Mouse (Mus musculus): ENCODE measurements around the gene Rad51c.
A peak's percentile ranks its signal among the peaks of the same experiment; 100 is the strongest.
"Not testable (repeated sequence)": the region's sequence is repeated elsewhere in the genome, so short reads cannot be mapped to it uniquely, and the experiment has no call there.

The Rad51c gene

DNA sequence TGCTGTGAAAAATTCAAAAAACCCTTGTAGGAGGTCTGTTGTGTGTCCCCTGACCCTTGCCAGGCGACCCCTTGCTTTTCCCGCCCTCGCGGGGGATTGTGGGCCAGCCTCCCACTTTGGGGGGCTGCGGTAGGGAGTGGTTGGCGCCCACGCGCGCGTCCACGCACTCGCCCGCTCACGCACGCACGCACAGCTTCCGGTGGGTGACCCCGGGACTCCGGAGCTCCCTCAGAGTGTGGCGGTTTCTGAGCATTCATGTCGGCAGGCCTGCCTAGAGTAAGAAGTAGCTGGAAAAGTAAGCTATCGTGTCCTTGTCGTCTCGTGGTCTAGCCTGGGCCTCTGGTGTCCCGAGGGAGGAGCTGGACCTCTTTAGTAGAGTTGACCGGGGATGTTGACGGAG lies at the start of gene Rad51c, which contains the start of gene Tex14:
Gene Rad51c (minus strand): TSS at position 79 of the 400 bp plus-strand sequence.
Gene Tex14 (plus strand): TSS at position 190 of the 400 bp plus-strand sequence.
- ATAC-seq (ENCODE audit: insufficient number of reproducible peaks, low FRiP score, low TSS enrichment): no peak

DNA sequence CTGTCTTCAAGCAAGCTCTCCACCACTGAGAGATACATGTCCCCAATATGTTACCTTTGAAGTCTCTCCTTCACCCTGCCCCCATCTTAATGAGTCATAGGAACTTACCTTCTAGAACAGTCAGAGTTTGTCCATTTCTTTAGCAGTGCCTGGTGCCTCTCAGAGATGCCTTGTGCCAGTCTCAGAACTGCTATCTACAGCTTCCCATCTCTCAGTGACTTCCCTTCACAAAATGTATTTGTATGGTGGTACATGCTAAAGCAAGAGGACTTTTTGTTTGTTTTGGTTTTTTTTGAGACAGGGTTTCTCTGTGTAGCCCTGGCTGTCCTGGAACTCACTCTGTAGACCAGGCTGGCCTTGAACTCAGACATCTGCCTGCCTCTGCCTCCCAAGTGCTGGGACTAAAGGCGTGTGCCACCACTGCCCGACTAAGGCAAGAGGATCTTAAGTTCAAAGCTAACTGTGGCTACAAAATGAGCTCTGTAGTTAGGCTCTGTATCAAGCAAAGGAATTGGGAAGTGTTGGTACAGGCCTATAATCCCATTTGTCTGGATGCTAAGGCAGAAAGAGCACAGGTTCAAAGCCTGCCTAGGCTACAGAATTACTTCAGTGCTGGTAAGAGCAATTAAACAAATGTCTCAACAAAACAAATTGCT lies 49.4 kb upstream of the Rad51c start:
- ATAC-seq (ENCODE audit: insufficient number of reproducible peaks, low FRiP score, low TSS enrichment): no peak

DNA sequence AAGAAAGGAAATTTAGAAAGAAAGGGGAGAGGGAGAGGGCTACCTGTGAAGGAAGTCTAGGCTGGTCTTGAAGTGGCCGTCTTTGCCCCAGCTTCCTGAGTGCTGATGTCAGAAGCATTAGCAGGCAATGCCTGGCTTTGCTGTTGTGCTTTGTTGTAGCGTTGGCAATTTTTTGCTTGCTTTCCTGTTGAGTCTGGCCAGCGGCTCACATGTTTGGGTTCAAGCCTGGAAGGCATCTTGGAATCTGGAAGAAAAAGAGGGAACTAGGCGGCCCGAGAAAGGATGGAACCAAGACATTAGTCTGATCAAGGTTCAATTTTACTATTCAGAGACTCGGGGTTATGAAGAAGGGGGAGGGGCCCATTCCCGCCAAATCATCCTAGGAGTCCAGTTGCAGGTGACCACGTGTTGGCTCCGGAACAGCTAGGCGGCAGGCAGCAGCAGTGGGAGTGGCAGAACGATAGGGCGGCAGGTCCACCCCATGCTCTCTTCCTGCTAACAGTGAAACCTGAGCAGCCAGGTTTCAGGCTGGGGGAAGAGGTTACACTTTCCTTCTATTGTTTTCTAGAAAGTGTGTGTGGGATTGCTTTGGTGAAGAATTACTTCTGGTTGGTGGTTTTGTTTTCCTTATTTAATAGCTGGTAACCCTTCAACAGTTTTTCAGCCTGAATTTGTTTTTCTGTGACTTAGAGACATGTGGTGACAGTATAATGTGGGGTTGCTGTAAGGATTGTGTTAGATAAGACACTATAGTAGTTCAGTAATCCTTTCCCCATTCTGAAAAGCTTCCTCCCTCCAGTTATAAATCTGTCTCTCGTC lies 48.7 kb upstream of the Rad51c start:
- ATAC-seq (ENCODE audit: insufficient number of reproducible peaks, low FRiP score, low TSS enrichment): no peak

DNA sequence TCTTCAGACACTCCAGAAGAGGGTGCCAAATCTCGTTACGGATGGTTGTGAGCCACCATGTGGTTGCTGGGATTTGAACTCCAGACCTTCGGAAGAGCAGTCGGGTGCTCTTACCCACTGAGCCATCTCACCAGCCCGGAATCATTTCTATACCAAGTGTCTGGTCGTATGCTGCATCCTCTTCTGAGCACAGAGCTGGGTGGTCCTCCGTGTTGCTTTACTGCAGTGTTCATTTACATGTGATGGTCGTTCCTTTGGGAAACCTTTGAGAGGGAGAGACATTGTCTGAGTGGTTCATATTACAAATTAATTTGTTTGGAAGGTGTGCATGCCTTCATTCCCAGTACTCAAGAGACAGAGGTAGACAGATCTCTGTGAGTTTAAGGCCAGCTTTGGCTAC lies 48.0 kb upstream of the Rad51c start:
- not testable (repeated sequence) for ATAC-seq (ENCODE audit: insufficient number of reproducible peaks, low FRiP score, low TSS enrichment)

DNA sequence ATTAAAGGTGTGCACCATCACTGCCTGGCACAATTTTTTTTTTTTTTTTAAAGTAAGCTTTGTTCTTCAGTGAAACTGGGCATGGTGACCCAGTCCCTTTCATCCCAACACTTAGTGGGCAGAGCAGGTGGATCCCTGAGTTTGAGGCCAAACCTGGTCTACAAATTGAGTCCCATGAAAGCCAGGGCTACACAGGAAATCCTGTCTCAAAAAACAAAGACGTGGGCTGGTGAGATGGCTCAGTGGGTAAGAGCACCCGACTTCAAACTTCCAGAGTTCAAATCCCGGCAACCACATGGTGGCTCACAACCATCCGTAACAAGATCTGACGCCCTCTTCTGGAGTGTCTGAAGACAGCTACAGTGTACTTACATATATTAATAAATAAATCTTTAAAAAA lies 45.1 kb upstream of the Rad51c start:
- ATAC-seq (ENCODE audit: insufficient number of reproducible peaks, low FRiP score, low TSS enrichment): not testable (repeated sequence)

DNA sequence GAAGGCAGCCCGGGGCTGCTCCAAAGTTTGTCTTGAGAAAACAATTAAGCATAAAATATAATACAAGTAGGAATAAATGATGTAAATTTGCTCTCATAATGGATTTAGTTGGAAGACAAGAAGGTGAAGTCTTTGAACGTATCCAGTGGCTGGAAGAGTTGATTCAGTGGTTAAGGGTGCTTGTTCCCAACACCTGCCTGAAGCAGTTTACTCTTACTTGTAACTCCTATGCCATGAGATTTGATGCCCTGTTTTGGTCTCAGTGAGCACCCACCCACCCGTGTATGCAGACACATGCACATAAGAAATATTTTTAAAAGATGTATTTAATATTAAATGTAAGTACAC lies 44.4 kb upstream of the Rad51c start:
- no peak for ATAC-seq (ENCODE audit: insufficient number of reproducible peaks, low FRiP score, low TSS enrichment)

DNA sequence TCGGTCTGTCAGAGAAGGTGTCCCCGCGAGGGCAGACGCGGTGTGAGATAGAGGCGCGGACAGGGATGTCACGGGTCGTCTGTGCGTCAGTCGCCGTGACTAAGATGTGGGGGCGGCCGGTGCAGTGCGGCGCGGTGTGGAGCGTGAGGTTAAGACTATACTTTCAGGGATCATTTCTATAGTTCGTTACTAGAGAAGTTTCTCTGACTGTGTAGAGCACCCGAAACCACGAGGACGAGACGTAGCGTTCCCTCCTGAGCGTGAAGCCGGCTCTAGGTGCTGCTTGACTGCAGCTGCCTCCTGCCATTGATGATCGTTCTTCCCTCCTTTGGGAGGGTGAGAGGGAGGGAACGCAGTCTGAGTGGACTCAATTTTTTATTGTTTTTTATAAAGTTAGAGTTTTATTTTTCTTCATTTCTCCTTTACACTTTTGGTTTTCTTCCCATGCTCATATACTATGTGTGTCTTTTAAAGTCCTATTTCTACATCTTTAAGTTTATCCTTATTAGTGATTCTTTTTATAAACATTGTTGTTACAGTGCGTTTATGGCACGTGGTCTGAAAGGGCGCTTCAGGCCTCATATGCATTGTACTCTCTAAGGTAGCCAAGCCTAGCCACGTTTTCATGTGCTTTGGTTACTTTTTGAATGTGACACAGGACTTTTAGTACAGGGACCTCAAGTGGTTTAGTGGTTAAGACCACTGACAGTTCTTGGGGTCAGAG lies 43.9 kb upstream of the Rad51c start:
- ATAC-seq (ENCODE audit: insufficient number of reproducible peaks, low FRiP score, low TSS enrichment): peak; percentile 77; the same call in 1 of the 2 replicates

DNA sequence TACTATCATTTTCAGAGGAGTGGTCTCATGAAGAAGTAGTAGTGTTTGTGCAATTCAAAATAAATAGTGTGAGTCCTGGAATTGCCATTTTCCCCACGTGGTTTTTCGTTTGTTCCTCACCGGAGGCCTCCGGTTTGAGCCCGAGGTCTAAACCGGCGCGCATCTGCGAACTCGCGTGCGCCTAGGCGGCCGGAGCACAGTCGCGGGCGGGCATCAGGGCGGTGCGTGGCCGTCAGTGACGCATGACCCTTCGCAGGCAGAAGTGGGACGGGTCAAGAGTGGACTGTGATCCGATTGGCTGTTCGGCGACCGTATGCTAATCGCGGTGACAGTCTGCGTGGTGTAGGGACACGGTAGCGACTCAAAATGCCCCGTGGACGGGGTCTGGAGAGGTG lies 43.3 kb upstream of the Rad51c start:
- peak; percentile 99 for ATAC-seq (ENCODE audit: insufficient number of reproducible peaks, low FRiP score, low TSS enrichment)

DNA sequence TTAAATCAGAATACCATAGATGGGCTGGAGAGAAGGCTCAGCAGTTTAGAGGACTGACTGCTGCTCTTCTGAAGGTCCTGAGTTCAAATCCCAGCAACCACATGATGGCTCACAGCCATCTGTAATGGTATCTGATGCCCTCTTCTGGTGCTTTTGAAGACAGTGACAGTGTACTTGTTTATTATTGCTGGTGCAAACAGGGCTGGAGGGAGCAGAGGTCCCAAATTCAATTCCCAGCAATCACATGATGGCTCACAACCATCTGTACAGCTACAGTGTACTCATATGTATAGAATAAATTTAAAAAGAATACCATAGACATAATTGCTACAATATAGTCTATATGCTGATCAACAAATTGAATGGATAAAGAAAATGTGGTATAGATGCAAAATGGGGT lies 42.7 kb upstream of the Rad51c start:
- no peak for ATAC-seq (ENCODE audit: insufficient number of reproducible peaks, low FRiP score, low TSS enrichment)

DNA sequence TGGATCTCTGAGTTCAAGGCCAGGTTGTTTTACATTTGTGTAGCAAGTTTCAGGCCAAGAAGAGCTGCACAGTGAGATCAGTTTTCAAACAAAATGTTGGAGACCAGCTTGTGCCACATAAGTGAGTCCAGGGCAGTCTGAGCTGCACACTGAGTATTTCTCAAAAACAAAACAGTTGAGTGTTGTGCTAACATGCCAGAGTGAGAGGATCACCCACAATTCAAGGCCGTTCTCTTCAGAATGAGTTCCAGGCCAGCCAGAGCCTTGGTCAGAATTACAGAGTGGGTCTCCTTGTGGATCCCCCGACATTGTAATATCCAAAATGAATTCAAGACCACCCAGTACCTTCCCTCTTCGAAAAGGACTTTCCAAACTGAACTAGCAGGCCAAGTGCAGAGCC lies 41.4 kb upstream of the Rad51c start:
- no peak for ATAC-seq (ENCODE audit: insufficient number of reproducible peaks, low FRiP score, low TSS enrichment)

DNA sequence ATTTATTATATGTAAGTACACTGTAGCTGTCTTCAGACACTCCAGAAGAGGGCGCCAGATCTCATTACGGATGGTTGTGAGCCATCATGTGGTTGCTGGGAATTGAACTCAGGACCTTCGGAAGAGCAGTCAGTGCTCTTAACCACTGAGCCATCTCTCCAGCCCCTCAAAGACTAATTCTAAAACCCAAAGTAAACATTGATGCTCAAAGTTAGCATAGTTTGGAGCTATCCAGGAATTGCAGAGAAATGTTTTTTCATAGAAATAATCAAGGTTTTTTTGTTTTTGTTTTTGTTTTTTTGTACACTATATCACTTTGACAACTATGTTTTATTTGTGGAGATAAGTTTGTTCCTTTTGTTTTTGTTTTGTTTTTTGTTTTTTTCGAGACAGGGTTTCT lies 40.8 kb upstream of the Rad51c start:
- ATAC-seq (ENCODE audit: insufficient number of reproducible peaks, low FRiP score, low TSS enrichment): not testable (repeated sequence)

DNA sequence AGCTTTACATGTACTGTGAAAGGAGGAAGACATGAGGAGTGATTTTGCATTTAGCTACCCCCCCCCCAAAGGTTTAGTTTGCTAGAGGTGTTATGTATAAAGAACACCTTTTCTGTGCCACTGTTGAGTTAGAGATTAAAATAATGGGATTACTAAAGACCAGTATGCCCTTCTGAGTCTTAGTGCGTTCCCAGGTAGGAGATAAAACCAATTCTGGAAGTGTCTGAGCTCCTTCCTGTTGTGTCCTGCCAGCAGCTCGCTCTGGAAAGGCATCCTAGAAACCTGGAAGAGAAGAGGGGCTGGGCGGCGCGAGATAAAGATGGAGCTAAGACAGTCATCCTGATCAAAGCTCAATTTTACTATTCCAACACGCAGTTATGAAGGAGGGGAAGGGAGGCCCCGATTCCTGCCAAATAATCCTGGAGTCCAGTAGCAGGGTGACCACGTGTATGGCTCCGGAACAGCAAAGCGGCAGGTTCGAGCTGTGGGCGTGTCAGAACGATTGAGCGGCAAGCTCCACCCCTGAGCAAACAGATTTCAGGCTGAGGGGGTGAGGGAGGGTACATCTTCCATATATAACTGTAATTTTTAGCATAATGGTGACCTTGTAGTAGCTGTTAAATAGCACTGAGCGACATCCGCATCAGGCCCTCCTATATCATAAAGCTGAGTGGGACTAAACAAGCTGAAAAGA lies 40.1 kb upstream of the Rad51c start:
- no peak for ATAC-seq (ENCODE audit: insufficient number of reproducible peaks, low FRiP score, low TSS enrichment)

DNA sequence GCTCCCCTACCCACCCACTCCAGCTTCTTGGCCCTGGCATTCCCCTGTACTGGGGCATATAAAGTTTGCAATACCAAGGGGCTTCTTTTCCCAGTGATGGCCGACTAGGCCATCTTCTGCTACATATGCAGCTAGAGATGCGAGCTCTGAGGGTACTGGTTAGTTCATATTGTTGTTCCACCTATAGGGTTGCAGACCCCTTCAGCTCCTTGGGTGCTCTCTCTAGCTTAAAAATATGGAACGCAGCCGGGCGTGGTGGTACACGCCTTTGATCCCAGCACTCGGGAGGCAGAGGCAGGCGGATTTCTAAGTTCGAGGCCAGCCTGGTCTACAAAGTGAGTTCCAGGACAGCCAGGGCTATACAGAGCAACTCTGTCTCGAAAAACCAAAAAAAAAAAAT lies 39.3 kb upstream of the Rad51c start:
- not testable (repeated sequence) for ATAC-seq (ENCODE audit: insufficient number of reproducible peaks, low FRiP score, low TSS enrichment)

DNA sequence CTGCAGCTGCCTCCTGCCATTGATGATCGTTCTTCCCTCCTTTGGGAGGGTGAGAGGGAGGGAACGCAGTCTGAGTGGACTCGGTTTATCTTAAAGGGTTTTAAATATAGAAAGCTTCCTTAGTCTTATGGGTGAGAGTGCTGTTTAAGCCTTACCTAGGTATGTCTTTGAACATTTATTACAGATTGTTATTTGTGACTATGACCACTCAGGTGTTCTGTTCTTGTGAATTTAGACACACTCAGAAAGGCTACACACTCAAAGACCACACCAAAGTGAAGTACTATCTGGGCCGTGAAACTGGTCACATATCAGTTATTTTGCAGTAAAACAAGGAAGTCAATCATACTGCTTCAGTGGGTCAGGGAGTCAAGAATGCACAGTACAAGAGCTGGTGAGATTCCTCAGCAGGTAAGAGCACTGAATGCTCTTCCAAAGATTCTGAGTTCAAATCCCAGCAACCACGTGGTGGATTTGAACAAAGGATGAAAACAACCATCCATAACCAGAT lies 38.7 kb upstream of the Rad51c start:
- peak; percentile 51; the same call in 1 of the 2 replicates for ATAC-seq (ENCODE audit: insufficient number of reproducible peaks, low FRiP score, low TSS enrichment)

DNA sequence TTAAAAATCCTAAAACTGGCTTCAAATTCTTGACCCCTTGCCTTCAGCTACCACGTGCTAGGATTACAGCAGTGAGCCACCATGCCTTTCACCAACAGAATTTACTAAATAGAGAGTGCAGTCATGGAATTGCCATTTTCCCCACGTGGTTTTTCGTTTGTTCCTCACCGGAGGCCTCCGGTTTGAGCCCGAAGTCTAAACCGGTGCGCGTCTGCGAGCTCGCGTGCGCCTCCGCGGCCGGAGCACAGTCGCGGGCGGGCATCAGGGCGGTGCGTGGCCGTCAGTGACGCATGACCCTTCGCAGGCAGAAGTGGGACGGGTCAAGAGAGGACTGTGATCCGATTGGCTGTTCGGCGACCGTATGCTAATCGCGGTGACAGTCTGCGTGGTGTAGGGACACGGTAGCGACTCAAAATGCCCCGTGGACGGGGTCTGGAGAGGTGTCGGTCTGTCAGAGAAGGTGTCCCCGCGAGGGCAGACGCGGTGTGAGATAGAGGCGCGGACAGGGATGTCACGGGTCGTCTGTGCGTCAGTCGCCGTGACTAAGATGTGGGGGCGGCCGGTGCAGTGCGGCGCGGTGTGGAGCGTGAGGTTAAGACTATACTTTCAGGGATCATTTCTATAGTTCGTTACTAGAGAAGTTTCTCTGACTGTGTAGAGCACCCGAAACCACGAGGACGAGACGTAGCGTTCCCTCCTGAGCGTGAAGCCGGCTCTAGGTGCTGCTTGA lies 38.1 kb upstream of the Rad51c start:
- ATAC-seq (ENCODE audit: insufficient number of reproducible peaks, low FRiP score, low TSS enrichment): peak; percentile 99

DNA sequence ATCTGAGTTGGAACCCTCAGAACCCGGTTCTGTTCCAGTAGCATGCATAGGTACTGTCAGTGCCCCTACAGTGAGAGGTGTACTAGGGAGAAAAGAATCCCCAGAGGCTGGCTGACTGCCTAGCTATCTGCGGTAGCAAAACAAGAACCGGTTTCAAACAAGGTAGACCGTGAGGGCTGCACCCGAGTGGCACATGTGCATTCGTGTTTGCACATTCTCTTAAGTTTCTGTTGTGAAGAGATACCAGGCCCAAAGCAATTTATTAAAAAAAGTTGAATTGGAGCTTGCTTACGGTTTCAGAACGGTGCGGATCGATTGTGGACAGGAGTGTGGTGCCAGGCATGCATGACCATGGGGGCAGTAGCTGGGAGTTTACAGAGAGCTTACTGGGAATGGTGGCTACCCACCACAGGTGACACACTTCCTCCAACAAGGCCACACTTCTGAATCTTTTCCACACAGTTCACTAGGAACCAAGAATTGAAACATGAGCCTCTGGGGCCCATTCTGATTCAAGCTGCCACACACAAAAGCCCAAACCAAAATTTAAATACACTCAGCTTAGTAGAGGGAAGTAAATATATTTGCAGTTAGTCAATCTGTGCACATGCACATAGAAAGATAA lies 35.2 kb upstream of the Rad51c start:
- no peak for ATAC-seq (ENCODE audit: insufficient number of reproducible peaks, low FRiP score, low TSS enrichment)

DNA sequence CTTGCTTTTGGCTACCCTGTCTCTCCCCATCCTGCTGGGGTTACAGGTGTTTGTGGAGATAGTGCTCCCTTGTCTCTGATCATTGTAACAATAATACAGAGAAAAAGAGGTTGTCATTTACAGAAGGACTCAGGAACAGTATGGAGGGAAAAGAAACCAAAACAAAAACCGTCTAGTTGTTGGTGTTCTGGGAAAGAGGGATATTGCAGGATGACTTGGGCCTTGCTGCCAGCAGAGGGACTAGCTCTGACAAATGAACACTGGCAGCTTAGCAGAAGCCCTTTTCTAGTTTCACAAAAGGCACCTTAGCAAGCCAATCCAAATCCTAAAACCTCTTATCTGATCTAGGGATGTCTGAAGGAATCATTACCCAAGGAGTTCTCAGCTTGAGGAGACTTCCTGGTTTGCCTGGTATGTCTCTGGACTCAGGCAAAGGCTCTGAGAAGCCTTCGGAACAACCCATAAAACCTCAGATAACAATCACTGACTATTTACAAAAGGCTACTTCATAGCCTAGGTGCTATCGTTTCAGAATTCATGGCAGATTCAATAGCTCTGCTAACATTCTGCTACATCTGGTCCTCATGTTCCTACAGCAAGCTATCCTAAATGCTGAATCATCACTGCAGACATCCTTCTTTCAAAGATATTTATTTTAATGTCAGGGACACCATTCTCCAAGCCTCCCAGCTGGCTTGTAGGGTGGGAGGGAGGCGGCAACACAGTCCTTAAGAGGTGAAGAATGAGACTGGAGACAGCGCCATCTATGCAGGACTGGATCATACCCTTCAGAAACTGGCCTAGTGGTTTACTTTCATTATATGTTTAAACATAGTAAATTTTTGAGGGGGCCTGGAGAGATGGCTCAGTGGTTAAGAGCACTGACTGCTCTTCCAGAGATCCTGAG lies 31.8 kb upstream of the Rad51c start:
- no peak for ATAC-seq (ENCODE audit: insufficient number of reproducible peaks, low FRiP score, low TSS enrichment)

DNA sequence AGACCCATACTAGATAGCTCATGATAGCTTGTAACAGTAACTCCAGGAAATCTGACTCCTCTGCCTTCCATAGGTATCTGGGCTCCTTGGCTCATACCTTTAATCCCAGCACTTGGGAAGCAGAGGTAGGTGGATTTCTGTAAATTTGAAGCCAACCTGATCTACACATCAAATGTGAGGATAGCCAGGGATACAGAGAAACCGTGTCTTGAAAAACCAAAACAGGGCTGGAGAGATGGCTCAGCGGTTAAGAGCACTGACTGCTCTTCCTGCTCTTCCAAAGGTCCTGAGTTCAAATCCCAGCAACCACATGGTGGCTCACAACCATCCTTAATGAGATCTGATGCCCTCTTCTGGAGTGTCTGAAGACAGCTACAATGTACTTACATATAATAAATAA lies 30.4 kb upstream of the Rad51c start:
- ATAC-seq (ENCODE audit: insufficient number of reproducible peaks, low FRiP score, low TSS enrichment): not testable (repeated sequence)

Data from cerebellum, adult (tissue).